Mouse (Mus musculus) midbrain, embryonic 15.5 days (tissue): Measurements from ENCODE around the gene Cacna2d4. TPM values are rescaled to one million over a fixed set of nuclear protein-coding genes. Genes with fewer than 3 reads are reported as not detected.
A peak's percentile ranks its signal among the peaks of the same experiment; 100 is the strongest.

Experiments used
- ATAC-seq: fragments of 200-750 bp; cut with Nextera tagmentation; replicated peaks from 2 replicates; pipeline ENCODE4 v1.8.0; 2017; ENCODE audit warnings: moderate TSS enrichment
- H3K27ac ChIP-seq: fragments of 300-500 bp; sonication (generic); 2 replicates; pipeline ENCODE4 v1.5.1; 2015; ENCODE audit warnings: mild to moderate bottlenecking, inconsistent platforms
- H3K27me3 ChIP-seq: fragments of 300-500 bp; sonication (generic); replicated peaks from 2 replicates; pipeline ENCODE4 v1.6.1; 2015; ENCODE audit warnings: inconsistent platforms
- H3K36me3 ChIP-seq: fragments of 300-500 bp; sonication (generic); replicated peaks from 2 replicates; pipeline ENCODE4 v1.6.1; 2015; ENCODE audit warnings: inconsistent platforms
- H3K4me1 ChIP-seq: fragments of 300-500 bp; sonication (generic); 2 replicates; pipeline ENCODE4 v1.6.1; 2015; ENCODE audit warnings: inconsistent platforms
- H3K4me2 ChIP-seq: fragments of 300-500 bp; sonication (generic); 2 replicates; pipeline ENCODE4 v1.6.1; 2015; ENCODE audit warnings: inconsistent platforms, mild to moderate bottlenecking, moderate library complexity
- H3K4me3 ChIP-seq: fragments of 300-500 bp; sonication (generic); 2 replicates; pipeline ENCODE4 v1.5.1; 2015; ENCODE audit warnings: mild to moderate bottlenecking, inconsistent platforms
- H3K9ac ChIP-seq: fragments of 300-500 bp; sonication (generic); 2 replicates; pipeline ENCODE4 v1.6.1; 2015; ENCODE audit warnings: mild to moderate bottlenecking, inconsistent platforms
- H3K9me3 ChIP-seq: fragments of 300-500 bp; sonication (generic); 2 replicates; pipeline ENCODE4 v1.6.1; 2016; ENCODE audit warnings: inconsistent platforms
- WGBS: fragments of 180-500 bp; shearing (Covaris S2); methylation state at CpG from one replicate; pipeline ENCODE4 v1.1.7; 2015; ENCODE audit warnings: mixed read lengths; 5-methylcytosine and 5-hydroxymethylcytosine counted together
- polyA plus RNA-seq: library from polyadenylated mRNA; unstranded; fragments of >200 nt; fragmentation: Nextera tagmentation; extraction: Ambion mirVana; gene quantifications from 2 replicates; pipeline ENCODE4 v1.2.1, GENCODE M21; 2015

The Cacna2d4 gene
- 0.54 and 1.1 TPM in 2 replicates for polyA plus RNA-seq

DNA sequence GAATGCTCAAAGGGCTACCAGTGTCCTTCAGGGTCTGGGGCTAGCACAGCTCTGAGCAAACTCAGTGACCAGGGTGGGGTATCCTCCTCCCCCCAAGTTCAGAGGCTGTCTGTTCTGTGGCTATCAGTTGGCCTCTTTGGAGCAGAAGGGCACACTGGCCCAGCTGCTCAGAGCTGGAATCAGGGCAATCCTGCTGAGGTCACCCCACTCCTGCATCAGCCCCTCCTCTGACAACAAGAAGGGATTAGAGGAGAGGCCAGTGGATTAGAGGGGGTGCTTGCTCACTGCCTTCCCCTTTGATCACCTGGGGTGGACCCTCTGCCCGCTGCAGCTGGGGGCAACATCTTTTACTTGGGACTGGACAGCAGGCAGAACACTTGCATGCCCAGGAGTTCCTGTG lies at the start of gene Cacna2d4:
Gene Cacna2d4 (plus strand): TSS at position 286 of the 400 bp plus-strand sequence.
- no peak within 1 kb of the TSS for H3K9ac ChIP-seq
- H3K9me3 ChIP-seq: no peaks in the 10 kb centered on the region
- no peak within 1 kb of the TSS for H3K4me2 ChIP-seq
- H3K4me1 ChIP-seq: 0 out of 2 replicates have a peak, but pooled peaks cover 11% of the 10 kb centered on the region
- no peak for ATAC-seq
- WGBS: 21% methylated on average over 1 of the region's 1 CpGs
- H3K27ac ChIP-seq: peak within 1 kb of the TSS; percentile 27; the same call in 1 of the 2 replicates
- H3K4me3 ChIP-seq: no peak within 1 kb of the TSS
- no peaks in the 10 kb centered on the region for H3K27me3 ChIP-seq
- no peaks in the 10 kb centered on the region for H3K36me3 ChIP-seq

DNA sequence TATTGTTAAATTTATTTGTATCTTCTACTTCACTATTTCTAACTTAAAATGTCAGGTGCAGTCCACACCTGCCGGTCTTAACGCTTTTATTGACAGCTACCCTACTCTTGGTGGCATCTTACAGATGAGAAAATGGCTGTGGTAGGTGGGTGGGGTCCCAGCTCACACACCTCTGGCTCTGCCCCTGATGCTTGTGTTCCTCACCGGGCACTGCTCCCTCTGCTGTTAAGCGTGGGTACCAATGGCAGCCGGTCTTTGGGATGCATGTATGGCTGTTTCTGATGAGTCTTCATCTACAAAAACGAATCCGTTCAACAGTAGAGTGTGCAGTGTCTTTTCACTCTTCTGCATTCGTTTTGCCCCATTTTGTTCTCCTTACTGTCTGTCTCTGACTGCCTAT lies 49.7 kb upstream of the Cacna2d4 start:
- 64% methylated on average over 8 of the region's 8 CpGs for WGBS
- H3K9ac ChIP-seq: no peak overlapping the region
- H3K9me3 ChIP-seq: no peaks in the 10 kb centered on the region
- H3K36me3 ChIP-seq: peaks cover 4% of the 10 kb centered on the region; the same call in 1 of the 2 replicates
- H3K4me2 ChIP-seq: no peak overlapping the region
- no peak overlapping the region for H3K27ac ChIP-seq
- ATAC-seq: no peak
- no peaks in the 10 kb centered on the region for H3K27me3 ChIP-seq
- no peak overlapping the region for H3K4me3 ChIP-seq
- peaks cover 5% of the 10 kb centered on the region; the same call in 1 of the 2 replicates for H3K4me1 ChIP-seq

DNA sequence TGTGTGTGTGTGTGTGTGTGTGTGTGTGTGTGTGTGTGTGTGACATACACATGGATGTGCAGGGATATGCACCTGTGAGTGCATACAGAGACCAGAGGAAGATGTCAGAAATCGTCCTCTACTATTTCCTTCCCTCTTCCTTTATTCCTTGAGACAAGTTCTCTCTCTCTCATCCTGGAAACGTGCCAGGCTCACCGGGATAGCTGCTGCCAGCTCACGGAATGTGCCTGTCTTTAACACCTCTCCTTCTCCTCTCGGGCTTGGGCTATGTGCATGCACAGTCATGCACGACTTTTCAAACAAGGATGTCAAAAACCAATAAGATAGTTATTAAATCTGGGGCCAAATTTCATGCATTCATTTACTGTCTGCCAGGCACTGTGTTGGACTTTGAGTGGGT lies 48.7 kb upstream of the Cacna2d4 start:
- Histone ChIP-seq H3K4me1 (peaks cover 5% of the 10 kb centered on the region; the same call in 1 of the 2 replicates), H3K4me2 (no peak overlapping the region), H3K9me3 (no peaks in the 10 kb centered on the region), H3K27me3 (no peaks in the 10 kb centered on the region), H3K36me3 (peaks cover 7% of the 10 kb centered on the region; the same call in 1 of the 2 replicates), H3K27ac (no peak overlapping the region), H3K4me3 (no peak overlapping the region), H3K9ac (no peak overlapping the region)
- 60% methylated on average over 6 of the region's 6 CpGs for WGBS
- no peak for ATAC-seq

DNA sequence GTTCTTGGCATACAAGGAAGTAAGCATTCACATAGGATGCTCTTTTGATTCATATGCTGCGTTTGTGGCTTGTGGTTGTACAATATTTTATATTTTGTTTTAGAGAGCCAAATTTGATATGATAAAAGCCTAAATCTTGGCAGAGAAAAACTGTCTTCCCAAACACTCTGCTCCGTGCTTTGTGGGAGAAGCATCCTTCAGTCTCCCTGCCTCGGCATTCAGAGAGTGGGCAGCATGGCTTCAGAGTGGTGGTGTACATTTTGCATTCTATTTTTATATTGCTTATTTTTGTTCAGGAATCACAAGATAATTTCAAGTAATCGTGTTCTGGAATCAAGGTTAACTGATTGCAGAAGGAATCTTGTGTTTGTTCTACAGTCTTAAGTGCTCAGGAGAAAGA lies 44.8 kb upstream of the Cacna2d4 start:
- 92% methylated on average over 4 of the region's 4 CpGs for WGBS
- Histone ChIP-seq H3K4me1 (no peaks in the 10 kb centered on the region), H3K9me3 (no peaks in the 10 kb centered on the region), H3K4me2 (no peak overlapping the region), H3K27ac (no peak overlapping the region), H3K9ac (no peak overlapping the region), H3K36me3 (peaks cover 10% of the 10 kb centered on the region), H3K4me3 (no peak overlapping the region), H3K27me3 (no peaks in the 10 kb centered on the region)
- no peak for ATAC-seq

DNA sequence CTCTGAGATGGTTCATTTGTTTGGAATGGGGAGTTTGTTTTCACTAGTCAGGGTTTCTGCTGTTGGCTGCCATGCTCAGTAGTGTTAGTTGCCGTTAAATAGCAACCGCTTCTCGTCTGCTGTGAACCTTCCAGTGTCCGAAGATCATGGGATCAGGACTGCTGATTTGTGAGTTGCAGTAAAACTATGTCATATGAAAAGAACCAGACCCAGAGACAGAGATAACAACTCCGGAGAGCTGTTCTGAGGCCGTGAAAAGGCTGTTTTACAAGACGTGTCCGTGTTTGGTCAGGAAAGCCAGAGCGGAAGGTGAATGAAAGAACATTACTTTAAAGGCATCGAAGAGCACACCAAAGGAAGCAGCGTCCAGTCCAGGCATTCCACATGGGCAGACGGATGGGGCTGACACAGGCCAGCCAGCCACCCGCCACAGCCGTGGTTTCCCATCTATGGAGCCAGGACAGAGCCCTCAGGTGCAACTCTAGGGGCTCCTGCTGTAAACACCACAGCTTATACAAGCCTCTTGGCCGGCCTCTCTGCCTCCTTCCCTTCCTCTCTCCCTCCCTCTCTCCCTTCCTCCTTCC lies 42.7 kb upstream of the Cacna2d4 start:
- Histone ChIP-seq H3K4me1 (peaks cover 4% of the 10 kb centered on the region), H3K36me3 (peaks cover 10% of the 10 kb centered on the region), H3K4me3 (no peak overlapping the region), H3K4me2 (no peak overlapping the region), H3K9ac (no peak overlapping the region), H3K9me3 (no peaks in the 10 kb centered on the region), H3K27me3 (no peaks in the 10 kb centered on the region), H3K27ac (no peak overlapping the region)
- ATAC-seq: no peak
- 89% methylated on average over 15 of the region's 15 CpGs for WGBS

DNA sequence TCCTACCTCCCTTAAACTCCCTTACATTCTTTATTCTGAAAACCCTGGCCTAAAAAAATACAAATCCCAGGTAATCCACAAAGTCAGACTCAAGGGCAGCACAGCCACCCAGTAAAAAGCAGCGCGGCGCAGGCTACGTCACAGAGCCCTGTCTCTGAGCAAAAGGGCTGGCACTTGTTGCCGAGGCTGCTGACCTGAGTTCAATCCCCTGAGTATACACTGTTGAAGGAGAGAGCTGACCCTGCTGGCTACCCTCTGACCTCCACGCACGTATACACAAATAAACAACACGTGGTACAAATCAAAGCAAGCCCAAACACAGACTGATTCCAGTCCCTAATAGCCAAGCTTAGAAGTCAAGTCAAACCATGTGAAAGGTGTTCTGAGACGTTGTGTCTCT lies 42.2 kb upstream of the Cacna2d4 start:
- Histone ChIP-seq H3K9me3 (no peaks in the 10 kb centered on the region), H3K36me3 (peaks cover 10% of the 10 kb centered on the region), H3K4me1 (peaks cover 9% of the 10 kb centered on the region), H3K27ac (no peak overlapping the region), H3K27me3 (no peaks in the 10 kb centered on the region), H3K9ac (no peak overlapping the region), H3K4me3 (no peak overlapping the region), H3K4me2 (no peak overlapping the region)
- no peak for ATAC-seq
- 86% methylated on average over 9 of the region's 9 CpGs for WGBS

DNA sequence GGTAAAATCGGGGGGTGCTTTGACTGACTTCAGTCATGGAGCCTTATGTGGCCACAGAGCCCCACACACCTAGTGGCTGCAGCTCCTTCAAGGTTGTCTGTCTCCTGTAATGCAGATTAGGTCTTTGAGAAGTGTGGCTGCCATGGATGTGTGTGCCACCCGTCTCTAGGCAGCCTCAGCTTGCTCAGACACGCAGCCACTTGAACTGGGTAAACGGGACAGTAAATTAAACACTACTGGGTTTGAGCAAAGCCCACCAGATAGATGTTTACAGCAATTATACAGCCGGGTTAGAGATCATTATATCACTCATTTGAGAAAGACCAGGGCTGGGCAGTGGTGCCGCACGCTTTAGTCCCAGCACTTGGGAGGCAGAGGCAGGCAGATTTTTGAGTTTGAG lies 41.7 kb upstream of the Cacna2d4 start:
- Histone ChIP-seq H3K9ac (no peak overlapping the region), H3K36me3 (peaks cover 10% of the 10 kb centered on the region), H3K4me1 (peaks cover 13% of the 10 kb centered on the region), H3K27me3 (no peaks in the 10 kb centered on the region), H3K4me2 (no peak overlapping the region), H3K27ac (no peak overlapping the region), H3K4me3 (no peak overlapping the region), H3K9me3 (no peaks in the 10 kb centered on the region)
- ATAC-seq: no peak
- WGBS: 93% methylated on average over 7 of the region's 7 CpGs

DNA sequence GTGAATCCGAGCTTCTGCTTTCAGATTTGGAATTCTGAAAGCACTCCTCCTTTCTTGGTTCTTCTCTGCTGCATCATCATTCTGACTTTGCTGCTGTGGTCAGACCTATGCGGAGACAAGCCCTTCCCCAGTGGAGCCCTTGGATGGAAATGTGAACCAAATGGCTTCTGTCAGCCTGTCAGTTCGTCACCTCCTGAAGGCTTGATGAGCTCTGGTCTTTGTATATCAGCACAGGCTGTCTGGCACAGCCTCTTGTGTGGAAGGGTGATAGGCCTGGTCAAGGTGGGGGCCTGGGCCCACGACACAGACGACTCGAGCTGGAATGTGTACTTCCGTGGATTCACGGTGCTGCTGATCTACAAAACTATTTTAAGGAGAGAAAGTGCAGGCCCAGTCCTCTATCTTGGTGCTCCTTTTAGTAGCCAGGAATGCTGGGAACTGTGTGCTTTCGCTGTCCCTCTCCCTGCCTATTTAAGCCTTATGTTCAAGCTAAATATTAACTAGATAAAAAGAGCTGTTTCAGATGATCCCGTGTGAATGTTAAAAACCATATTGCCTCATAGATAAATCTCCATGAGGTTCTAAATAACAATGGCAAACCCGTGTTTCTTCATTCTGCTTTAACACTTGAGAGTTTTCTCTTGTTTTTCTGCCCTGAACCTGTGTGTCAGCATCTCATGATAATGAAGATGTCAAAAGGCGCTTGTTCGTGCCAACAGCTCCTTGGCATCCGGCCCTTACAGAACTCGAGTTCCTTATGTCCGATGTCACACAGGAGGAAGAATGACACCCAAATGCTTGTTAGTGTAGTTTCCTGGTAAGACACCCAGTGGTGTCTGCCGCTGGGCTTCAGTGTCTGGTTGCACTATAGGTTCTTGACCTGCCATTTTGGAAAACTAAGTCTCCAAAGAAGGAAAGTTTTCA lies 39.7 kb upstream of the Cacna2d4 start, which contains the start of gene Cacna1c:
Gene Cacna1c (minus strand): TSS at position 37 of the 924 bp plus-strand sequence.
- Histone ChIP-seq H3K4me2 (no peak within 1 kb of the TSS), H3K9ac (no peak within 1 kb of the TSS), H3K36me3 (peaks cover 13% of the 10 kb centered on the region), H3K27me3 (no peaks in the 10 kb centered on the region), H3K4me3 (no peak within 1 kb of the TSS), H3K9me3 (no peaks in the 10 kb centered on the region), H3K4me1 (peaks cover 13% of the 10 kb centered on the region), H3K27ac (no peak within 1 kb of the TSS)
- 79% methylated on average over 17 of the region's 17 CpGs for WGBS
- no peak for ATAC-seq

DNA sequence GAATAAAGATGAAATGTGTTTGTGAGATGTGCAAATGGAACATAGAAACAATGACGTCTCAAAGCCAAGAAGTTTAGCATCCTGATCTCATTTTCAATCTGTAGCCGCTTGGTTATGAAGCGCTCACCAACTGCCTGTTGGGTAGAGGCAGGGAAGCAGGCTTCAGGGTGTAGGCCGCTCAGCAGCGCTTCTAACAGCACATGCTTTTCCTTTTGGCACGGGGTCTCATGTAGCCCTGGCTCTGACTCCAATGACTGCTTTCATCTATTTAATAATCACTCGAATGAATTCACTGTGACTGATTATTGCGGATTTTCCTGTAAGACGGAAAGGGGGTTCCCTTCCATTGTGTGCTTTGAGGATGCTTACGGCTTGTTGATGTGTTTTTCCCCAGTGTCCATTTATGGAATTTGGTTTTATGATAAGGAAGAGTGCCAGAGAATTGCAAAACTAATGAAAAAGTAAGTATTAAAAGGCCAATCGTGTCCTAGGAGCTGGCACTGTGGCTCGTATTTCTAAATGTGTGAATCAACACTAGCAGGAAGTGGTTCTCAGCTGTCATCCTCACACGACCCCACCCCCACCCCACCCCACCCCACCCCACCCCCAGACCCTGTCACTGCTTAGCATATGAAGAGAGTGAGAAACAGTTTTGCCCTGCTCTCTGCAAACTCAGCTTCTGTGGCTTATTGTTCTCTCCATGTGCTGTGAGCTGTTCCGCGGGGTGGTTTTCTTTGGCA lies 37.6 kb upstream of the Cacna2d4 start:
- Histone ChIP-seq H3K27ac (no peak overlapping the region), H3K4me2 (no peak overlapping the region)
- WGBS: 21% methylated on average over 15 of the region's 15 CpGs

DNA sequence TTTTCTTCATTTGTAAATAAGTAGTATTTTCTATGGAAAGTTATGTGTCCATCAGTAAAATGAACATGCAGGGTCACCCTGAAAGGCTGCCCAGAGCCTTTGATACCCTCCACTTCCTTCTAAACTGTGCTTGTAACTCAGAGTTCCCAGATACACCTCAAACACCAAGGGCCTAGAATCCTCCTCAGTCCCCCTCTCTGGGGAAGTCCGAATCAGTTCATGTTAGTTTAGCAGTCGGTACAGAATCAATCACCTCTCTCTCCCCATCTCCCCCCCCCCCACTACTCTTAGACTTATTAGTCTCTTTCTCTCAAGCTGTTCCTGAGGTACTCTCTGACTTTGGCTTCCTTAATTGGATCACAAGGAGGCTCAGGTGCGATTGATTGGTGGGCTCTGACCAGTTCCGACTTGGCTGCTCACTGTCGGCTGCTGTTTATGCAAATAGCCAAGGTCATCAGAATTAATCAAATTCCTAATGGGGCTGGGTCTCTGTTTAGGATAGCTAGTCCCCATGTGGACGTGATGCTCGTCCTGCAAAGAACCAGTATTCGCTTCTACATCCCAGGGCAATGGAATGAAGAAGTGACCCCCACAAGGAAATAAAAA lies 36.9 kb upstream of the Cacna2d4 start:
- no peak overlapping the region for H3K9ac ChIP-seq
- no peak overlapping the region for H3K4me3 ChIP-seq
- WGBS: 23% methylated on average over 8 of the region's 8 CpGs
- 0 out of 2 replicates have a peak, but pooled peaks cover 8% of the 10 kb centered on the region for H3K36me3 ChIP-seq
- no peaks in the 10 kb centered on the region for H3K27me3 ChIP-seq
- no peak overlapping the region for H3K27ac ChIP-seq
- H3K4me1 ChIP-seq: peaks cover 13% of the 10 kb centered on the region
- H3K9me3 ChIP-seq: no peaks in the 10 kb centered on the region
- H3K4me2 ChIP-seq: no peak overlapping the region
- no peak for ATAC-seq

More for the DNA sequence above, 37.6 kb upstream of the Cacna2d4 start:
- Histone ChIP-seq H3K9ac (no peak overlapping the region), H3K36me3 (peaks cover 6% of the 10 kb centered on the region; the same call in 1 of the 2 replicates), H3K9me3 (no peaks in the 10 kb centered on the region), H3K27me3 (no peaks in the 10 kb centered on the region), H3K4me3 (no peak overlapping the region), H3K4me1 (peaks cover 13% of the 10 kb centered on the region)
- ATAC-seq: peak; percentile 70; the same call in 1 of the 2 replicates

DNA sequence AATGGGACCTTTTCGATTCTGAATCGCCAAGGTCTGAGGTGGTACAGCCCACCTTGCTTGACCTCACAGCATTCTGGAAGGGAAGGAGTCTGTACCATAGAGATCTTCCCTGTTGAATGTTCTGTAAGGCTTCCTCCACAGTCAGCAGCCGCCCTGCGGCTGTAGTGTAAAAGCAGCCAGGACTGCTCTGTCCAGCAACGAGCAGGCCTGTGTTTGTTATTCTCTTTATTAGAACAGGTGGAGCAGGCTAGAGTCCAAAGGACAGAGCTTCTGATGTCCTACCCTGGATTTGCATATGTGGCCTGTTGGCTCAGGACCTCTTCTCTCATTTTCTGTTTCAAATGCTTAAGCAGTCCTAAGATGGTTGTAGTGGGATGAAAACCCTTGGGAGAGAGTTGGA lies 36.0 kb upstream of the Cacna2d4 start:
- no peaks in the 10 kb centered on the region for H3K9me3 ChIP-seq
- H3K9ac ChIP-seq: no peak overlapping the region
- no peaks in the 10 kb centered on the region for H3K27me3 ChIP-seq
- H3K4me1 ChIP-seq: peaks cover 13% of the 10 kb centered on the region
- no peak overlapping the region for H3K27ac ChIP-seq
- ATAC-seq: no peak
- 0 out of 2 replicates have a peak, but pooled peaks cover 8% of the 10 kb centered on the region for H3K36me3 ChIP-seq
- no peak overlapping the region for H3K4me3 ChIP-seq
- no peak overlapping the region for H3K4me2 ChIP-seq
- 83% methylated on average over 5 of the region's 5 CpGs for WGBS
